Mouse (Mus musculus) intestine, embryonic 16.5 days (tissue): Measurements from ENCODE around the gene Daam2. TPM values are rescaled to one million over a fixed set of nuclear protein-coding genes. Genes with fewer than 3 reads are reported as not detected.

Source experiments
- ATAC-seq: fragments of 200-750 bp; cut with Nextera tagmentation; 2 replicates; pipeline ENCODE4 v1.8.0; 2017; ENCODE audit warnings: moderate TSS enrichment, moderate library complexity
- H3K27ac ChIP-seq: fragments of 300-500 bp; sonication (generic); 2 replicates; pipeline ENCODE4 v1.5.1; 2014; ENCODE audit warnings: mild to moderate bottlenecking, low read length
- H3K27me3 ChIP-seq: fragments of 300-500 bp; sonication (generic); replicated peaks from 2 replicates; pipeline ENCODE4 v1.6.1; 2014; ENCODE audit warnings: low read length, control low read depth, mixed read lengths; ENCODE audit not compliant: control insufficient read depth, insufficient read depth
- H3K36me3 ChIP-seq: fragments of 300-500 bp; sonication (generic); 2 replicates; pipeline ENCODE4 v1.6.1; 2014; ENCODE audit warnings: low read length, control low read depth; ENCODE audit not compliant: control insufficient read depth, insufficient read depth
- H3K4me1 ChIP-seq: fragments of 300-500 bp; sonication (generic); 2 replicates; pipeline ENCODE4 v1.6.1; 2014; ENCODE audit warnings: low read length, control low read depth, mixed read lengths; ENCODE audit not compliant: control insufficient read depth, insufficient read depth
- H3K4me2 ChIP-seq: fragments of 300-500 bp; sonication (generic); 2 replicates; pipeline ENCODE4 v1.6.1; 2014; ENCODE audit warnings: low read depth, low read length, control low read depth
- H3K4me3 ChIP-seq: fragments of 300-500 bp; sonication (generic); 2 replicates; pipeline ENCODE4 v1.5.1; 2014; ENCODE audit warnings: mild to moderate bottlenecking, low read length
- H3K9ac ChIP-seq: fragments of 300-500 bp; sonication (generic); 2 replicates; pipeline ENCODE4 v1.6.1; 2014; ENCODE audit warnings: low read depth, low read length
- H3K9me3 ChIP-seq: fragments of 300-500 bp; sonication (generic); 2 replicates; pipeline ENCODE4 v1.6.1; 2016; ENCODE audit warnings: low read length, control low read depth; ENCODE audit not compliant: control insufficient read depth
- WGBS: fragments of 180-500 bp; shearing (Covaris S2); extraction: QIAGEN DNeasy Blood & Tissue Kit; methylation state at CpG from one replicate; pipeline ENCODE4 v1.1.7; 2014; 5-methylcytosine and 5-hydroxymethylcytosine counted together
- polyA plus RNA-seq: library from polyadenylated mRNA; unstranded; fragments of >200 nt; fragmentation: Nextera tagmentation; extraction: Ambion mirVana; gene quantifications from 2 replicates; pipeline ENCODE4 v1.2.1, GENCODE M21; 2015

Daam2 gene
- polyA plus RNA-seq, 1 experiment from 2014 or later = 3.5 TPM

- Histone ChIP-seq H3K4me2 (no peak overlapping the region), H3K36me3 (no peaks in the 10 kb centered on the region; the same call in 1 of the 2 replicates), H3K4me1 (no peaks in the 10 kb centered on the region), H3K27ac (no peak overlapping the region), H3K9ac (no peak overlapping the region), H3K27me3 (no peaks in the 10 kb centered on the region), H3K9me3 (no peaks in the 10 kb centered on the region), H3K4me3 (no peak overlapping the region)
- WGBS = 87% methylated on average over 3 of the region's 3 CpGs
- no peak for ATAC-seq
Observed at GRCm38 (mm10) chr17:49515141-49515540, 49.0 kb downstream of the Daam2 start.

DNA sequence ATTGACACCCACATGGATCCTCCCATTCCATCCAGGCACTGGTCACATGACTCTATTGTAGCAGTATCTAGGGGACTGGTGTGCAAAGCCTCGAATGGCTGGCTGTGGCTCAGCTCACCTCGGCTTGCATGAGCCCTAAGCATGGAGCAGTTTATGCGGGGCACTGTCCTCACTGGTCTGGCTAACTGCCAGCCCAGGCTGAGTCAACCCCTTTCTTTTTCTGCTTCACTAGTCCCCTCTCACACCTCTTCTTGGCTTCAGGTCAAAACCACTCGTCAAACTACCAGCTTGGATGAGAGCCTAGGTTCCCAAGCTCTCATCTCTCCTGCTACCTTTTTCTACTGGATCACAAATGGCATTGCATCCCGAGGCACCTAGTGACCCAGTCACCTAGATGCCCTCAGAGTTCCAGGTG lies 51.5 kb downstream of the Daam2 start:
- Histone ChIP-seq H3K9me3 (no peaks in the 10 kb centered on the region), H3K4me1 (no peaks in the 10 kb centered on the region), H3K4me3 (no peak overlapping the region), H3K27ac (no peak overlapping the region), H3K4me2 (no peak overlapping the region), H3K9ac (no peak overlapping the region), H3K27me3 (no peaks in the 10 kb centered on the region), H3K36me3 (no peaks in the 10 kb centered on the region)
- ATAC-seq = no peak
- WGBS = 62% methylated on average over 5 of the region's 5 CpGs

- Histone ChIP-seq H3K27me3 (no peaks in the 10 kb centered on the region), H3K4me1 (no peaks in the 10 kb centered on the region), H3K36me3 (no peaks in the 10 kb centered on the region), H3K4me2 (no peak overlapping the region), H3K4me3 (no peak overlapping the region), H3K9ac (no peak overlapping the region), H3K27ac (no peak overlapping the region), H3K9me3 (no peaks in the 10 kb centered on the region)
- ATAC-seq = no peak
- WGBS = 94% methylated on average over 16 of the region's 16 CpGs
Observed at GRCm38 (mm10) chr17:49509431-49509830, 54.7 kb downstream of the Daam2 start.

DNA sequence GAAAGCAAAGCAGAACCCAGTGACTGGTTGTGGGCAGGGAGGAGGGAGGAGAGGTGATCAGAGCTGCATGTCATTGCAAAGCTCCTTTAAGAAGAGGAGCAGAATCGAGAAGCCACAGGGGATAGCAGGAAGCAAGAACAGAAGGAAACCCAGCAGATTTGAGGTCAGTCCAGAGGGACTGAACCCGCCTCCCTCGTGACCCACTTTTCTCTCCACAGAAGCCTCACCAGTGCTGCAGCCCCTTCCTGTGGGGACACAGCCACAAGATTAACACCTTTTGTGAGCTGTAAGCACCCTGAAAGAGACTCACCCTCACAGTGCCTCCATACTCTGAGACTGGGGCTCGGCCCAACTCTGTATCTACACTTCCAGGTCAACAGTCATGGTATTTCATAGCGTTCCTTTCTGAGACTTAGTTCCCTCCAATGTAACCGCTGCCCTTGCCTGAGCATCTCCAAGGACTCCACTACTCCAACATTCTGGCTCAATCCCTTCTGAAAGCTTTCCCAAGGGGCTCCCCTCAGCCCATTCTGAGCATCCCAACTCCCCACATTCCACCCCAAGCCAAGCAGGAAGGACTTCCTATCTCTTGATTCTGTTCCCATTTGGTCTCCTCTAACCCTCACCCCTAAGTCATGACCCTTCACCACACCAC lies 60.8 kb downstream of the Daam2 start:
- Histone ChIP-seq H3K9ac (no peak overlapping the region), H3K4me3 (no peak overlapping the region), H3K27ac (no peak overlapping the region), H3K36me3 (no peaks in the 10 kb centered on the region), H3K4me2 (no peak overlapping the region), H3K4me1 (no peaks in the 10 kb centered on the region), H3K27me3 (no peaks in the 10 kb centered on the region), H3K9me3 (no peaks in the 10 kb centered on the region)
- no peak for ATAC-seq
- 82% methylated on average over 6 of the region's 6 CpGs for WGBS

DNA sequence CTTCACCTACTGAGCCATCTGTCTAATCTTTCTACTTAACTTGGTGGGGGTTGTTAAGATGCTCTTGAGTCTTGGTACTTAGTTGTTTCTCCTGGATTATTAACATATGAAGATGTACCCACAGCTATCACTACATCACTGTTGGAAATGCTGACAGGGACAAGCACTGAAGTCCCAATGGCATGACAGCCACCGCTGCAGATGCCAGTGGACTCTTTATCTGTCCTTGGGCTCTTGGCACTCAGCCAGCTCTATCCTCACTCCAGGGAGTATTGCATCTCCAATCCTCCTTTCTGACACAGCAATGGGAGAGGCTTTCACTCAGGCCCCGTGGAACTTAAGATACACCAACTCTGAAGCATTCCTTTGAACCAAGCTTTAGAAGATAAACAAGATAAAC lies 63.9 kb downstream of the Daam2 start:
- no peak for ATAC-seq
- Histone ChIP-seq H3K27me3 (no peaks in the 10 kb centered on the region), H3K4me2 (no peak overlapping the region), H3K9me3 (no peaks in the 10 kb centered on the region), H3K9ac (no peak overlapping the region), H3K27ac (no peak overlapping the region), H3K36me3 (no peaks in the 10 kb centered on the region), H3K4me1 (no peaks in the 10 kb centered on the region), H3K4me3 (no peak overlapping the region)
- 44% methylated on average over 2 of the region's 2 CpGs for WGBS

- Histone ChIP-seq H3K27ac (no peak overlapping the region), H3K4me3 (no peak overlapping the region), H3K27me3 (no peaks in the 10 kb centered on the region), H3K4me1 (no peaks in the 10 kb centered on the region), H3K9ac (no peak overlapping the region), H3K9me3 (no peaks in the 10 kb centered on the region), H3K36me3 (no peaks in the 10 kb centered on the region), H3K4me2 (no peak overlapping the region)
- WGBS = 91% methylated on average over 2 of the region's 2 CpGs
- ATAC-seq = no peak
Observed at GRCm38 (mm10) chr17:49499635-49500034, 64.5 kb downstream of the Daam2 start.

- no peak for ATAC-seq
- WGBS = 63% methylated on average over 3 of the region's 3 CpGs
Observed at GRCm38 (mm10) chr17:49498169-49498568, 66.0 kb downstream of the Daam2 start.

GRCm38 (mm10) chr17:49493276-49493675 lies 70.9 kb downstream of the Daam2 start:
- H3K27ac ChIP-seq = no peak overlapping the region
- H3K4me3 ChIP-seq = no peak overlapping the region
- H3K4me1 ChIP-seq = no peaks in the 10 kb centered on the region
- no peaks in the 10 kb centered on the region for H3K9me3 ChIP-seq
- no peak for ATAC-seq
- no peak overlapping the region for H3K9ac ChIP-seq
- 97% methylated on average over 4 of the region's 4 CpGs for WGBS
- H3K27me3 ChIP-seq = no peaks in the 10 kb centered on the region
- no peaks in the 10 kb centered on the region for H3K36me3 ChIP-seq
- H3K4me2 ChIP-seq = no peak overlapping the region

More at GRCm38 (mm10) chr17:49498169-49498568, 66.0 kb downstream of the Daam2 start:
- Histone ChIP-seq H3K9me3 (no peaks in the 10 kb centered on the region), H3K4me1 (no peaks in the 10 kb centered on the region), H3K9ac (no peak overlapping the region), H3K4me3 (no peak overlapping the region), H3K4me2 (no peak overlapping the region), H3K36me3 (no peaks in the 10 kb centered on the region), H3K27me3 (no peaks in the 10 kb centered on the region), H3K27ac (no peak overlapping the region)

GRCm38 (mm10) chr17:49489098-49489497 lies 75.0 kb downstream of the Daam2 start:
- no peak overlapping the region for H3K27ac ChIP-seq

DNA sequence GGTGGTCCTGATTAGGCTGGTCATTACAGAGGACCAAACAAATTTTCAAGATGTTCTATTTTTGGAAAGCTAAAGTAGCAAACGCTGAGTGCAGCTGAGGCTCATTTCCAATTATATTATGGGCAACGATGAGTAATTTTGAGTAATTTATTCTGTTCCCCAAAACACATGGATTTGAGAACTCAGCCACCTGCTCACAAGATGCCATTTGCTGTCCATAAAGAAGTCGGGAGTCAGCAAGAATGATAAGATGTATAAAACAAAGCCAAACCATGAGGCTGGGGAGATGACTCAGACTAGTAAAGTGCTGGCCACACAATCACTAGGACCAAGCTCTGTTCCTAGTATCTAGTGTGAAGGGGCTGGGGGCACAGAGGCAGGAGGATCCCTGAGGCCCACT lies 79.7 kb downstream of the Daam2 start:
- Histone ChIP-seq H3K9ac (no peak overlapping the region), H3K27ac (no peak overlapping the region)
- 80% methylated on average over 3 of the region's 3 CpGs for WGBS

More at GRCm38 (mm10) chr17:49489098-49489497, 75.0 kb downstream of the Daam2 start:
- Histone ChIP-seq H3K4me1 (no peaks in the 10 kb centered on the region), H3K36me3 (no peaks in the 10 kb centered on the region), H3K9ac (no peak overlapping the region), H3K27me3 (no peaks in the 10 kb centered on the region), H3K4me3 (no peak overlapping the region), H3K4me2 (no peak overlapping the region), H3K9me3 (no peaks in the 10 kb centered on the region)
- ATAC-seq = no peak
- 70% methylated on average over 5 of the region's 5 CpGs for WGBS

More for the DNA sequence above, 79.7 kb downstream of the Daam2 start:
- no peaks in the 10 kb centered on the region for H3K4me1 ChIP-seq
- no peak overlapping the region for H3K4me2 ChIP-seq
- no peaks in the 10 kb centered on the region for H3K27me3 ChIP-seq
- ATAC-seq = no peak
- no peak overlapping the region for H3K4me3 ChIP-seq
- no peaks in the 10 kb centered on the region for H3K9me3 ChIP-seq
- no peaks in the 10 kb centered on the region for H3K36me3 ChIP-seq
